Mouse (Mus musculus) neural tube, embryonic 12.5 days (tissue): ENCODE results near the gene Rbbp5. TPM values are rescaled to one million over a fixed set of nuclear protein-coding genes. Genes with fewer than 3 reads are reported as not detected.

Experiments used
- ATAC-seq: fragments of 200-750 bp; cut with Nextera tagmentation; 2 replicates; pipeline ENCODE4 v1.8.0; 2017; ENCODE audit warnings: low read depth, mild to moderate bottlenecking, moderate TSS enrichment, moderate library complexity; ENCODE audit not compliant: low FRiP score
- H3K27ac ChIP-seq: fragments of 300-500 bp; sonication (generic); 2 replicates; pipeline ENCODE4 v1.5.1; 2016
- H3K27me3 ChIP-seq: fragments of 300-500 bp; sonication (generic); replicated peaks from 2 replicates; pipeline ENCODE4 v1.6.1; 2016; ENCODE audit warnings: mild to moderate bottlenecking
- H3K36me3 ChIP-seq: fragments of 300-500 bp; sonication (generic); 2 replicates; pipeline ENCODE4 v1.6.1; 2016; ENCODE audit warnings: mild to moderate bottlenecking
- H3K4me1 ChIP-seq: fragments of 300-500 bp; sonication (generic); 2 replicates; pipeline ENCODE4 v1.6.1; 2016
- H3K4me2 ChIP-seq: fragments of 300-500 bp; sonication (generic); replicated peaks from 2 replicates; pipeline ENCODE4 v1.6.1; 2016; ENCODE audit warnings: mild to moderate bottlenecking
- H3K4me3 ChIP-seq: fragments of 300-500 bp; sonication (generic); 2 replicates; pipeline ENCODE4 v1.5.1; 2016
- H3K9ac ChIP-seq: fragments of 300-500 bp; sonication (generic); 2 replicates; pipeline ENCODE4 v1.6.1; 2016; ENCODE audit warnings: mild to moderate bottlenecking
- H3K9me3 ChIP-seq: fragments of 300-500 bp; sonication (generic); 2 replicates; pipeline ENCODE4 v1.6.1; 2016; ENCODE audit warnings: mild to moderate bottlenecking
- WGBS: fragments of 180-500 bp; shearing (Covaris S2); methylation state at CpG from one replicate; pipeline ENCODE4 v1.1.7; 2016; 5-methylcytosine and 5-hydroxymethylcytosine counted together
- polyA plus RNA-seq: library from polyadenylated mRNA; unstranded; fragments of >200 nt; fragmentation: Nextera tagmentation; extraction: Ambion mirVana; gene quantifications from 2 replicates; pipeline ENCODE4 v1.2.1, GENCODE M21; 2016

Rbbp5 gene
- polyA plus RNA-seq, result 53.8 and 54.0 TPM in 2 replicates

GRCm38 (mm10) chr1:132476928-132477691, at the start of gene Rbbp5:
Gene Rbbp5, plus strand, starts transcription at chr1:132477365.
- Histone ChIP-seq H3K27ac (no peak within 1 kb of the TSS), H3K9me3 (no peaks in the 10 kb centered on the region), H3K4me2 (peak within 1 kb of the TSS; percentile 81), H3K27me3 (no peaks in the 10 kb centered on the region), H3K4me1 (peaks cover 20% of the 10 kb centered on the region), H3K4me3 (peak within 1 kb of the TSS; percentile 68), H3K36me3 (no peaks in the 10 kb centered on the region), H3K9ac (peak within 1 kb of the TSS; percentile 76)
- WGBS, result under 1% methylated on average over 43 of the region's 43 CpGs
- peak; percentile 89 for ATAC-seq

GRCm38 (mm10) chr1:132430818-132431217, 46.3 kb upstream of the Rbbp5 start:
- Histone ChIP-seq H3K9me3 (no peaks in the 10 kb centered on the region), H3K4me1 (peaks cover 8% of the 10 kb centered on the region; the same call in 1 of the 2 replicates), H3K36me3 (peaks cover 6% of the 10 kb centered on the region; the same call in 1 of the 2 replicates), H3K27ac (no peak overlapping the region), H3K27me3 (no peaks in the 10 kb centered on the region), H3K4me3 (no peak overlapping the region), H3K4me2 (no peak overlapping the region), H3K9ac (no peak overlapping the region)
- no peak for ATAC-seq
- 58% methylated on average over 3 of the region's 3 CpGs for WGBS

GRCm38 (mm10) chr1:132431716-132432115, 45.4 kb upstream of the Rbbp5 start:
- no peak overlapping the region for H3K4me2 ChIP-seq
- no peak overlapping the region for H3K9ac ChIP-seq
- WGBS, result 70% methylated on average over 9 of the region's 9 CpGs
- H3K4me1 ChIP-seq, result peaks cover 11% of the 10 kb centered on the region; the same call in 1 of the 2 replicates
- H3K4me3 ChIP-seq, result no peak overlapping the region
- no peak overlapping the region for H3K27ac ChIP-seq
- ATAC-seq, result no peak
- peaks cover 9% of the 10 kb centered on the region; the same call in 1 of the 2 replicates for H3K36me3 ChIP-seq
- no peaks in the 10 kb centered on the region for H3K27me3 ChIP-seq
- H3K9me3 ChIP-seq, result no peaks in the 10 kb centered on the region

GRCm38 (mm10) chr1:132433349-132433748, 43.8 kb upstream of the Rbbp5 start:
- no peak overlapping the region for H3K9ac ChIP-seq
- peaks cover 9% of the 10 kb centered on the region; the same call in 1 of the 2 replicates for H3K36me3 ChIP-seq
- H3K27ac ChIP-seq, result no peak overlapping the region
- WGBS, result 77% methylated on average over 5 of the region's 5 CpGs
- H3K4me2 ChIP-seq, result no peak overlapping the region
- ATAC-seq, result no peak
- H3K9me3 ChIP-seq, result no peaks in the 10 kb centered on the region
- no peaks in the 10 kb centered on the region for H3K27me3 ChIP-seq
- H3K4me1 ChIP-seq, result peaks cover 12% of the 10 kb centered on the region; the same call in 1 of the 2 replicates
- H3K4me3 ChIP-seq, result no peak overlapping the region

- no peak for ATAC-seq
- H3K27me3 ChIP-seq, result no peaks in the 10 kb centered on the region
- H3K4me2 ChIP-seq, result no peak overlapping the region
- WGBS, result 93% methylated on average over 12 of the region's 12 CpGs
- no peaks in the 10 kb centered on the region for H3K9me3 ChIP-seq
- peaks cover 12% of the 10 kb centered on the region; the same call in 1 of the 2 replicates for H3K4me1 ChIP-seq
- H3K9ac ChIP-seq, result no peak overlapping the region
- H3K4me3 ChIP-seq, result no peak overlapping the region
- H3K27ac ChIP-seq, result no peak overlapping the region
- peaks cover 9% of the 10 kb centered on the region; the same call in 1 of the 2 replicates for H3K36me3 ChIP-seq
Measured at GRCm38 (mm10) chr1:132434032-132434431, 43.1 kb upstream of the Rbbp5 start.

- H3K36me3 ChIP-seq, result peaks cover 15% of the 10 kb centered on the region
- no peak for ATAC-seq
- peaks cover 7% of the 10 kb centered on the region; the same call in 1 of the 2 replicates for H3K4me1 ChIP-seq
- no peak overlapping the region for H3K27ac ChIP-seq
- no peak overlapping the region for H3K4me2 ChIP-seq
- no peak overlapping the region for H3K9ac ChIP-seq
- H3K4me3 ChIP-seq, result no peak overlapping the region
- 74% methylated on average over 4 of the region's 4 CpGs for WGBS
- no peaks in the 10 kb centered on the region for H3K27me3 ChIP-seq
- 0 out of 2 replicates have a peak, but pooled peaks cover 4% of the 10 kb centered on the region for H3K9me3 ChIP-seq
Measured at GRCm38 (mm10) chr1:132436320-132436958, 40.7 kb upstream of the Rbbp5 start.

- ATAC-seq, result no peak
- Histone ChIP-seq H3K4me2 (no peak overlapping the region), H3K36me3 (peaks cover 17% of the 10 kb centered on the region), H3K4me3 (no peak overlapping the region), H3K27me3 (no peaks in the 10 kb centered on the region), H3K9me3 (0 out of 2 replicates have a peak, but pooled peaks cover 4% of the 10 kb centered on the region), H3K9ac (no peak overlapping the region), H3K4me1 (peaks cover 4% of the 10 kb centered on the region; the same call in 1 of the 2 replicates), H3K27ac (no peak overlapping the region)
- WGBS, result 71% methylated on average over 1 of the region's 1 CpGs
Measured at GRCm38 (mm10) chr1:132436960-132437359, 40.2 kb upstream of the Rbbp5 start.

- H3K9ac ChIP-seq, result no peak overlapping the region
- H3K27ac ChIP-seq, result no peak overlapping the region
- no peaks in the 10 kb centered on the region for H3K27me3 ChIP-seq
- H3K4me1 ChIP-seq, result peaks cover 4% of the 10 kb centered on the region; the same call in 1 of the 2 replicates
- WGBS, result 79% methylated on average over 5 of the region's 5 CpGs
- no peak overlapping the region for H3K4me3 ChIP-seq
- H3K4me2 ChIP-seq, result no peak overlapping the region
- H3K9me3 ChIP-seq, result 0 out of 2 replicates have a peak, but pooled peaks cover 4% of the 10 kb centered on the region
- ATAC-seq, result no peak
- peaks cover 21% of the 10 kb centered on the region for H3K36me3 ChIP-seq
Measured at GRCm38 (mm10) chr1:132437389-132437788, 39.8 kb upstream of the Rbbp5 start.

- peaks cover 4% of the 10 kb centered on the region; the same call in 1 of the 2 replicates for H3K4me1 ChIP-seq
- H3K27me3 ChIP-seq, result no peaks in the 10 kb centered on the region
- WGBS, result 67% methylated on average over 1 of the region's 1 CpGs
- H3K4me3 ChIP-seq, result no peak overlapping the region
- H3K36me3 ChIP-seq, result peaks cover 16% of the 10 kb centered on the region
- ATAC-seq, result no peak
- no peak overlapping the region for H3K27ac ChIP-seq
- no peak overlapping the region for H3K4me2 ChIP-seq
- 0 out of 2 replicates have a peak, but pooled peaks cover 4% of the 10 kb centered on the region for H3K9me3 ChIP-seq
- H3K9ac ChIP-seq, result no peak overlapping the region
Measured at GRCm38 (mm10) chr1:132440896-132441435, 36.2 kb upstream of the Rbbp5 start.

GRCm38 (mm10) chr1:132449742-132450141, 27.4 kb upstream of the Rbbp5 start:
- peaks cover 34% of the 10 kb centered on the region for H3K36me3 ChIP-seq
- H3K4me1 ChIP-seq, result no peaks in the 10 kb centered on the region
- no peak overlapping the region for H3K9ac ChIP-seq
- ATAC-seq, result no peak
- H3K27me3 ChIP-seq, result no peaks in the 10 kb centered on the region
- H3K4me3 ChIP-seq, result no peak overlapping the region
- H3K9me3 ChIP-seq, result no peaks in the 10 kb centered on the region
- WGBS, result 92% methylated on average over 7 of the region's 7 CpGs
- H3K4me2 ChIP-seq, result no peak overlapping the region
- H3K27ac ChIP-seq, result no peak overlapping the region

GRCm38 (mm10) chr1:132464651-132465050, 12.5 kb upstream of the Rbbp5 start:
- no peak for ATAC-seq
- no peaks in the 10 kb centered on the region for H3K27me3 ChIP-seq
- WGBS, result 90% methylated on average over 5 of the region's 5 CpGs
- no peak overlapping the region for H3K4me2 ChIP-seq
- H3K27ac ChIP-seq, result no peak overlapping the region
- H3K9ac ChIP-seq, result no peak overlapping the region
- H3K9me3 ChIP-seq, result no peaks in the 10 kb centered on the region
- H3K36me3 ChIP-seq, result peaks cover 43% of the 10 kb centered on the region
- no peak overlapping the region for H3K4me3 ChIP-seq
- no peaks in the 10 kb centered on the region for H3K4me1 ChIP-seq

- H3K9me3 ChIP-seq, result no peaks in the 10 kb centered on the region
- H3K36me3 ChIP-seq, result peaks cover 19% of the 10 kb centered on the region
- no peak overlapping the region for H3K27ac ChIP-seq
- no peak for ATAC-seq
- no peaks in the 10 kb centered on the region for H3K27me3 ChIP-seq
- H3K4me1 ChIP-seq, result no peaks in the 10 kb centered on the region
- no peak overlapping the region for H3K9ac ChIP-seq
- no peak overlapping the region for H3K4me3 ChIP-seq
- no peak overlapping the region for H3K4me2 ChIP-seq
Measured at GRCm38 (mm10) chr1:132468926-132469325, 8.2 kb upstream of the Rbbp5 start.
